Mouse (Mus musculus) splenic B cell, adult 2 months (primary cell): ENCODE results near the gene Glod4.

ENCODE experiments used
- DNase-seq: peaks from one replicate; pipeline ENCODE4 v3.0.0-alpha.2; 2011; ENCODE audit warnings: low read depth, low spot score
- H3K27me3 ChIP-seq: 2 replicates; pipeline ENCODE4 v1.6.1; 2012; ENCODE audit warnings: mild to moderate bottlenecking, low read length, moderate library complexity, mixed read lengths; ENCODE audit not compliant: control insufficient read depth, poor library complexity, insufficient read depth, severe bottlenecking
- H3K36me3 ChIP-seq: 2 replicates; pipeline ENCODE4 v1.6.1; 2012; ENCODE audit warnings: mild to moderate bottlenecking, low read length, moderate library complexity, mixed read lengths; ENCODE audit not compliant: control insufficient read depth, poor library complexity, insufficient read depth, severe bottlenecking

Glod4 gene

DNA sequence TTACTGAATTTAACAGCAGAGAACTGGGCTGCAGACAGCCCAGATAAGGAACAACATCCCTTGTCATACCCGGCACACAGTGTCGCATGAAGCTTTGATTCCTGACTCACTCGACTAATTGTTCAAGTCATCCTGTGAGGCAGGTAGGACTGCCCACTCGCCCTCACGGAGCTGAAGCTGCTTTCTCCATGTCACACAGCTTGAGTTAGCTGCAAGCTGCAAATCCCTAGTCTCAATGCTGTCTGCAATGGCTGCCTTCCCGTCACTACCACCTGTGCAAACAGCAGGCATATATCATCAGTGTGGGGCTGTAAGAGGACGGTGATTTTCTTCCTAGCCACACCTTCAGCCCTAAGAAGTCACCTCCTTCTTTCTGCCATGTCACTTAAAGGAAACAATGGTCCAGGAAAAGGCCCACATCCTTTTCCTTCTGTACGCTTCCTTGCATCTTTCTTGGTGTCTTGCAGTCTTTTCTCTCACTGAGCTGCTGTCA lies 46.5 kb downstream of the Glod4 start:
- no peak for DNase-seq
- no peaks in the 10 kb centered on the region for H3K36me3 ChIP-seq
- H3K27me3 ChIP-seq, result no peaks in the 10 kb centered on the region

DNA sequence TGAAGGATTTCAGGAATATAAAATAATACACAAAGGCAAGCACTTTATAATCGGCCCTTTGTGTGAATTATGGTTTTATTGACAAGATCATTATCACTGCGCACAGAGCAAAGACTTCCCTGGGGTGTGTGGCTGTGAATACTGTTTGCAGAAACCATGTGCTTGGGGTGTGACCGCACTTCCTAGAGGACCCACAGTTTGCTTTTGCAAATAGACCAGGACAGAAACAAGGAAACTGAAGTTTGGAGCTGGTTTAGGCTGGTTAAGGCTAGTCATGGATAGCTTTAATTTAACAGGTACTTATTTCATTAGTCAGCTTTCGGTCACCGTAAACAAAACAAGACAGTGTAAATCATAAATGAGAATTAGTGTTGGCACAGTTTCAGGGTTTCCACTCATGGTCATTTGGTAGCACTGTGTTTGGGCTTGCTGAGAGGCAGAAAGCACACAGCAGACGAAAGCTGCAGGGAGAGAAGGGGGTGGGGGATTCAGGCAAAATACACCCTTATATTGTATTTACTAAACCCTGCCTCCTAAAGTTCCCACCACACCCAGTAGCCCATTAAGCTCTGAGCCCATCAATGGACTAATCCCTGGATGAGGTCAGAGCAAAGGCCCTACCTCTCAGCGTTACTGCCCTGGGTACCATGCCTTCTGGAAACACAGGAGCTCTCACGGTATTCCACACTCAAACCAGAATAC lies 47.1 kb downstream of the Glod4 start:
- H3K27me3 ChIP-seq, result no peaks in the 10 kb centered on the region
- DNase-seq, result no peak
- H3K36me3 ChIP-seq, result no peaks in the 10 kb centered on the region

GRCm38 (mm10) chr11:76186908-76187307 lies 56.6 kb downstream of the Glod4 start:
- peak; percentile 20 for DNase-seq
- Histone ChIP-seq H3K27me3 (no peaks in the 10 kb centered on the region), H3K36me3 (no peaks in the 10 kb centered on the region)

GRCm38 (mm10) chr11:76183745-76184144 lies 59.8 kb downstream of the Glod4 start:
- H3K27me3 ChIP-seq, result no peaks in the 10 kb centered on the region
- H3K36me3 ChIP-seq, result no peaks in the 10 kb centered on the region
- no peak for DNase-seq

DNA sequence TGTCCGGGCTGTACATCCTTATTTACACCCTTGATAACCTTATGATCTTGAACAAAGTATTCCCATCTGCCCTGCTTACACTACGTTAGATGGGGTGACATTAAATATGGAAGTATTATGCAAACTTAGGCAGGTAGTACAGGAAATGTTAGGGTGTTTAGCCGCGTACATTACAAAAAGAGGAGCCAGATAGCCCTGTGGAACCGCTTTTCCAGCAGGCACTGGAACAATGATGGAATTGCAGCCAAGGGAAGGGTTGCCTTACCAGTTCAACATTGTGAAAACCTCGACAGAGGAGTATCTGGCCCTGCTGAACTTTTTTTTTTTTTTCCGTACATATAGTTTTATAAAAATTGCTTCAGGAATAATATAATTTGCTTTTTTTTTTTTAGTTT lies 63.4 kb downstream of the Glod4 start:
- DNase-seq, result no peak

GRCm38 (mm10) chr11:76179495-76180145 lies 63.9 kb downstream of the Glod4 start, which contains the start of the genes Vps53 and Fam57a:
Vps53 (minus strand) TSS chr11:76179647.
Fam57a (plus strand) TSS chr11:76179671.
- peak; percentile 68 for DNase-seq
- H3K27me3 ChIP-seq, result no peaks in the 10 kb centered on the region
- H3K36me3 ChIP-seq, result no peaks in the 10 kb centered on the region

More for the DNA sequence above, 63.4 kb downstream of the Glod4 start:
- H3K27me3 ChIP-seq, result no peaks in the 10 kb centered on the region
- H3K36me3 ChIP-seq, result no peaks in the 10 kb centered on the region

DNA sequence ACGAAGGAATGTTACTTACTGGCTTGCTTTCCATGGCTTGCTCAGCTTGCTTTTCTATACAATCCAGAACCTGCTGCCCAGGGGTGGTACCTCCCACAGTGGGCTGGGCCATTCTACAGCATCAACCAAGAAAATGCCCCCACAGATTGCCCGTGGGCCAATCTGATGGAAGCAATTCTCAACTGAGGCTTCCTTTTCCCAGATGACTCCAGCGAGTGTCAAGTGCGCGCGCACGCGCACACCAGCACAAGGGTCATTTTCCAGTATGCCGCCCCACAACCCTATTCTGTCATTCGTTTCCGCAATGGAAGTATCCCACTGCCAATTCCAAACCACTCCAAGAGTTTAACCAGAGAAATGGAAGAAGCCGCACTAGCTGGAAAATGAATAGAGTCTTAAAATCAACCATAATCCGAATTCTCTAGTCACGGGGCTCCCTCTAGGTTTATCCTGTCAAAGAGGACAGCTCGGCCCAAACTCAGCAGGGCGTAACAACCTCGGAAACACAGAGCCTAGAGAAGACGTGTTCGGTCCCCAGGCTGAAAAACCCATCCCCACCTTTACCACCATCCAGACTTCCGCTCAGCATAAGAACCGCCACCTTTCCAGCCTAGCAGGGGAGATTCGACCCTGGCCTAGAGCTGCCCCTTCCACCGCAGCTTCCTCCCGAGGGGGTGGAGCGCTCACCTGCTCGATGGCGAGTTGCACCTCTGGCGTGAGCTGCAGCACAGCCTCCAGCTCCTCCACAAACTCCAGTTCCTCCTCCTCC lies 64.6 kb downstream of the Glod4 start:
- H3K36me3 ChIP-seq, result no peaks in the 10 kb centered on the region
- peak; percentile 12 for DNase-seq
- H3K27me3 ChIP-seq, result no peaks in the 10 kb centered on the region

GRCm38 (mm10) chr11:76170207-76170606 lies 73.3 kb downstream of the Glod4 start:
- no peak for DNase-seq
- Histone ChIP-seq H3K36me3 (peaks cover 8% of the 10 kb centered on the region; the same call in 1 of the 2 replicates), H3K27me3 (no peaks in the 10 kb centered on the region)

GRCm38 (mm10) chr11:76168976-76169375 lies 74.5 kb downstream of the Glod4 start:
- peaks cover 8% of the 10 kb centered on the region; the same call in 1 of the 2 replicates for H3K36me3 ChIP-seq
- no peak for DNase-seq
- no peaks in the 10 kb centered on the region for H3K27me3 ChIP-seq

- DNase-seq, result peak; percentile 81
These were observed 76.3 kb downstream of the Glod4 start for GRCm38 (mm10) chr11:76167079-76167765.

DNA sequence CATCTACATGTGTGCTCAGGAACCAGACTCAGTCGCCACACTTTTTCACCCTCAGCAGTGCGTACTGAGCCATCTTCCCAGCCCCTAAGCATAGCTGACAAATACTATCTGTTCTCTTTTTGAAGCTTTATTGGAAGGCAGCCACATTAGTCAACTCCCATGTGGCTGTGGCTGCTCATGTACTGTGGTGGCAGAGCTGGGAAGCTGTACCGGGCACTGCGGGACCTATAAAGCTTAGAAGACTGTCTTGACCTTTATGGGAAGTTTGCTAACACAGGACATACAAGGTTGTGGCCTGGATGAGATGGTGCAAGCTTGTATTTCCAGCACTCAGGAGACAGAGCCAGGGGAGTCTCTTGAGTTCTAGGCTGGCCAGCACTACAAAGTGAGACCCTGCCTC lies 76.9 kb downstream of the Glod4 start:
- DNase-seq, result no peak
- Histone ChIP-seq H3K27me3 (no peaks in the 10 kb centered on the region), H3K36me3 (peaks cover 2% of the 10 kb centered on the region)

More at GRCm38 (mm10) chr11:76167079-76167765, 76.3 kb downstream of the Glod4 start:
- H3K27me3 ChIP-seq, result no peaks in the 10 kb centered on the region
- H3K36me3 ChIP-seq, result peaks cover 5% of the 10 kb centered on the region

DNA sequence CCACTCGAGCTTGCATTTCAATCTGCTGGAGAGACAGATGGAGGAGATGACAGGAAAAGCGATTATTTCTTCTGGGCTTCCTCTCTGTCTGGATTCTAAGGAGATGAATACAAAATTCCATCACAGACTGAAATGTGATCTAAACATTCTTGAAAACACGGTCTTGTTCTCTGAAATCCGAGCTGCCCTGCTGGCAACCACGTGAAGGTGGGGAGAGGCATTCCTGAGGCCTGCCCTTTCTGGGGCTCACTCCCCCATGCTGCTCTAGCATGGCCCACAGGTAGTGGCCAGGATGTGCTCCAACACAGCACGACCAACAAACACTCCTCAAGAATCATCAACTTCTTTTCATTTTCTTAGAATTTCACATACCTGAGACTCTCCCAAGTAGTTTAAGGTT lies 83.3 kb downstream of the Glod4 start:
- Histone ChIP-seq H3K27me3 (no peaks in the 10 kb centered on the region), H3K36me3 (peaks cover 4% of the 10 kb centered on the region)
- no peak for DNase-seq

DNA sequence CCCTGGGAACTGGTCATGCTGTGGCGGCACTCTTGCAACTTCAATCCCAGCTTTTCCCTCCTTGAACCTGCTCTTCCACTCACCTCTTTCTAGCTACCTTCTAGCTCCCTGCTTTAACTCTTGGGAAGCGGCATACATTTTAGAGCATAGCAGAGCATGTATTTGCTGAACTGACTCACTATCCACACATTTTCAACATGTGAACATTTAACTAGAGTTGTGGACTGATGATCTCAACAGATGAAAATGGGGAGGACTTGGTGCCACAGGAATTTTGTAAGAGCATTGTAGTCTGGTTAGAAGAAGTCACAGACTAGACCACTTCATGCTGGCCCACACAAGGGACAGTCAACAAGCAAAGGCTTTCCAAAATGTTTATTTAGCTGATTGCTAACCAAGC lies 85.2 kb downstream of the Glod4 start:
- Histone ChIP-seq H3K36me3 (peaks cover 4% of the 10 kb centered on the region), H3K27me3 (no peaks in the 10 kb centered on the region)
- no peak for DNase-seq

GRCm38 (mm10) chr11:76154861-76155260 lies 88.7 kb downstream of the Glod4 start:
- Histone ChIP-seq H3K27me3 (no peaks in the 10 kb centered on the region), H3K36me3 (peaks cover under 1% of the 10 kb centered on the region)
- no peak for DNase-seq
